Mouse (Mus musculus) cortical plate, adult 2 months (tissue): Measurements from ENCODE around the gene Dnajb6.

Experiments used
- CTCF ChIP-seq: fragments of 200-500 bp; IDR thresholded peaks from 2 replicates; pipeline ENCODE4 v1.5.1; 2011; ENCODE audit warnings: mild to moderate bottlenecking, control low read depth, low read length; ENCODE audit not compliant: insufficient read depth; ENCODE audit errors: extremely low read depth
- POLR2A ChIP-seq: fragments of 200-500 bp; IDR thresholded peaks from 2 replicates; pipeline ENCODE4 v1.6.1; 2011; ENCODE audit warnings: mild to moderate bottlenecking, low read length, control low read depth; ENCODE audit not compliant: insufficient read depth; ENCODE audit errors: extremely low read depth

DNA sequence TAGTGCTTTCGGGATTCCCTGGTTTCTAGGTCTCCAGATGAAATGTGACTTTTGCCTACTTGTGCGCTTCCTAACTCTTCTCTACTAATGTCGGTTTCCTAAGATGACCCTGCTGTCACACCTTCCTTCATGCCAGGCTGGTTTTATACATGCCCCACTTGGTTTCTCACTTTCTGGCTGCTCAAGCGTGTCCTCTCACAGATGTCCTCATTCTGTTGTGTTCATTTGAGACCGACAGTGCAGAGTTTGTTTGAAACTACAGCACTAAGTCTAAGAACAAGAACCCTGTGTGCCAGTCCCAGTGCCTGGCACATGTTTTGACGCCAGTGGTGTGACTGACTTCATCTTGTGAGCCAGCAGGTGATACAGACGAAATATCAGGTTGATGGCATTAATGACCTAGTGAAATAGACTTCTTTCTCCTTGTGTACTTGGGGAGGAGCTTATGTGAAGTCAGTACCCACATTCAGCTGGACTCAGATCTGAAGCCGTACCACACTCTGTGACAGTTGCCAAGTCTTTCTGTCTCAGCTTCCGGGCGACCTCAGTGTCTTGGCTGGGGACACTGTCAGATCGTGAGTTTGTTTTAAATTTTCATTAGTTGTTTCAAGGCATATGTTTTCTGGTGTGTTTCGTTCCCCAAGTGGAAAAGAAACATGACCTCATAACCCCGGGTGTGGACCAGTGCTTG lies 38.1 kb downstream of the Dnajb6 start:
- TF ChIP-seq CTCF (no peak), POLR2A (no peak)
